Mouse (Mus musculus) MN1 (cell line): ENCODE measurements around the gene Prkg1.

Source experiments
- DNase-seq: peaks from one replicate; pipeline ENCODE4 v3.0.0-alpha.2; 2016; ENCODE audit warnings: low spot score

The Prkg1 gene

GRCm38 (mm10) chr19:31147457-31147856 lies 617.4 kb downstream of the Prkg1 start:
- no peak for DNase-seq

GRCm38 (mm10) chr19:31146156-31146555 lies 618.7 kb downstream of the Prkg1 start:
- peak; percentile 37 for DNase-seq

GRCm38 (mm10) chr19:31141905-31142304 lies 622.9 kb downstream of the Prkg1 start:
- DNase-seq, result peak; percentile 14

GRCm38 (mm10) chr19:31136316-31136715 lies 628.5 kb downstream of the Prkg1 start:
- no peak for DNase-seq

GRCm38 (mm10) chr19:31132614-31133013 lies 632.2 kb downstream of the Prkg1 start:
- DNase-seq, result no peak

GRCm38 (mm10) chr19:31124628-31125027 lies 640.2 kb downstream of the Prkg1 start:
- no peak for DNase-seq

GRCm38 (mm10) chr19:31114690-31115089 lies 650.1 kb downstream of the Prkg1 start:
- peak; percentile 25 for DNase-seq

- no peak for DNase-seq
These were observed 657.8 kb downstream of the Prkg1 start for GRCm38 (mm10) chr19:31106835-31107554.

GRCm38 (mm10) chr19:31106036-31106435 lies 658.8 kb downstream of the Prkg1 start:
- no peak for DNase-seq

GRCm38 (mm10) chr19:31104764-31105163 lies 660.1 kb downstream of the Prkg1 start:
- no peak for DNase-seq

- DNase-seq, result no peak
These were observed 665.5 kb downstream of the Prkg1 start for GRCm38 (mm10) chr19:31099369-31099768.

- DNase-seq, result no peak
These were observed 667.0 kb downstream of the Prkg1 start for GRCm38 (mm10) chr19:31097857-31098256.

- DNase-seq, result no peak
These were observed 681.1 kb downstream of the Prkg1 start for GRCm38 (mm10) chr19:31083761-31084160.

- DNase-seq, result peak; percentile 99
These were observed 682.0 kb downstream of the Prkg1 start, which contains the start of gene Cstf2t for GRCm38 (mm10) chr19:31082662-31083429. TSS of gene Cstf2t (plus strand) at chr19:31082837.

GRCm38 (mm10) chr19:31082226-31082625 lies 682.6 kb downstream of the Prkg1 start:
- DNase-seq, result no peak

GRCm38 (mm10) chr19:31078241-31078640 lies 686.6 kb downstream of the Prkg1 start:
- no peak for DNase-seq

GRCm38 (mm10) chr19:31076106-31076505 lies 688.7 kb downstream of the Prkg1 start:
- DNase-seq, result no peak

- DNase-seq, result no peak
These were observed 690.1 kb downstream of the Prkg1 start for GRCm38 (mm10) chr19:31074717-31075063.

- no peak for DNase-seq
These were observed 690.7 kb downstream of the Prkg1 start for GRCm38 (mm10) chr19:31073959-31074716.

GRCm38 (mm10) chr19:31065206-31065781 lies 699.5 kb downstream of the Prkg1 start:
- DNase-seq, result no peak

GRCm38 (mm10) chr19:31064740-31065139 lies 700.1 kb downstream of the Prkg1 start:
- DNase-seq, result no peak

- no peak for DNase-seq
These were observed 718.2 kb downstream of the Prkg1 start for GRCm38 (mm10) chr19:31046601-31047000.
